Mouse (Mus musculus) spleen, adult 2 months (tissue): ENCODE measurements around the gene Ptprg.

Source experiments
- CTCF ChIP-seq: fragments of 200-500 bp; IDR thresholded peaks from 2 replicates; pipeline ENCODE4 v1.5.1; 2011; ENCODE audit warnings: mild to moderate bottlenecking, inconsistent platforms; ENCODE audit not compliant: insufficient read depth, insufficient read length, insufficient replicate concordance; ENCODE audit errors: extremely low read depth
- POLR2A ChIP-seq: fragments of 200-500 bp; IDR thresholded peaks from 2 replicates; pipeline ENCODE4 v1.6.1; 2011; ENCODE audit warnings: low read depth, low read length, inconsistent platforms

GRCm38 (mm10) chr14:12047637-12048036 lies 494.3 kb downstream of the Ptprg start:
- TF ChIP-seq CTCF (no peak), POLR2A (no peak)
